Mouse (Mus musculus) small intestine, adult 2 months (tissue): Measurements from ENCODE around the gene Grem1.

Experiments used
- CTCF ChIP-seq: fragments of 200-500 bp; IDR thresholded peaks from 2 replicates; pipeline ENCODE4 v1.5.1; 2012; ENCODE audit warnings: low read depth, mild to moderate bottlenecking, control low read depth, inconsistent platforms, low read length, moderate library complexity, mixed read lengths; ENCODE audit not compliant: insufficient replicate concordance, insufficient read length; ENCODE audit errors: extremely low read depth
- POLR2A ChIP-seq: fragments of 200-500 bp; IDR thresholded peaks from 2 replicates; pipeline ENCODE4 v1.6.1; 2012; ENCODE audit warnings: low read depth, mild to moderate bottlenecking, control low read depth, inconsistent platforms, low read length, moderate library complexity

GRCm38 (mm10) chr2:113778036-113778435, 19.6 kb upstream of the Grem1 start:
- no peak for TF ChIP-seq POLR2A
- no peak for TF ChIP-seq CTCF
